Mouse (Mus musculus): ENCODE results near the gene Pank2.

Pank2 gene

GRCm38 (mm10) chr2:131323675-131324074 lies 61.4 kb downstream of the Pank2 start:
- DNase-seq (ENCODE audit: low read depth, low spot score): no peak

- no peak for DNase-seq (ENCODE audit: low read depth, low spot score)
Observed at GRCm38 (mm10) chr2:131326044-131326443, 63.7 kb downstream of the Pank2 start.

GRCm38 (mm10) chr2:131328981-131329380 lies 66.7 kb downstream of the Pank2 start:
- DNase-seq (ENCODE audit: low read depth, low spot score): no peak

GRCm38 (mm10) chr2:131330548-131330947 lies 68.3 kb downstream of the Pank2 start:
- no peak for DNase-seq (ENCODE audit: low read depth, low spot score)

- no peak for DNase-seq (ENCODE audit: low read depth, low spot score)
Observed at GRCm38 (mm10) chr2:131337602-131338001, 75.3 kb downstream of the Pank2 start.

GRCm38 (mm10) chr2:131344449-131344848 lies 82.2 kb downstream of the Pank2 start:
- DNase-seq (ENCODE audit: low read depth, low spot score): peak; percentile 85

GRCm38 (mm10) chr2:131345556-131345955 lies 83.3 kb downstream of the Pank2 start:
- DNase-seq (ENCODE audit: low read depth, low spot score): no peak

Measured in brain, adult 2 months (tissue).